Mouse (Mus musculus) skeletal muscle tissue, adult 2 months (tissue): ENCODE data around the gene Tnfrsf19.

Experiments used
- DNase-seq: peaks from one replicate; pipeline ENCODE4 v3.0.0-alpha.2; 2012; ENCODE audit warnings: low read depth, low spot score

Tnfrsf19 gene

DNA sequence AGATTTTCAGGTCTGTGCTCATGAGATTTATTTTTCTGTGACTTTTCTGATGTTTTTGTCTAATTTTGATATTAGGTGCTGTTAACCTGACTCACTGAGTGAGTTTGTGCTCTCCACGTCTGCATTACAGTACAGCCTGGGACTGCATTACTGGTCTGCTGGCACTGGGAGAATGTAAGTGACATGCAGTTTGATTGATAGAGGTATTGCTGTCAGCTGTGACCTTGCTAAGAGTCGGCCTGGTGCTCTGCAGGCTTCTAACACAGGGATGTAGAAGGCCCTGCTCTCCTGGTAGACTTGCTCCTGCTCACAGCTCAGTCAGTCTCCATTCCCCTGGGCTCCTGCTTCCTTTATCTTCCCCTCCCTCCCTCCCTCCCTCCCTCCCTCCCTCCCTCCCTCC lies 25.3 kb downstream of the Tnfrsf19 start:
- no peak for DNase-seq

DNA sequence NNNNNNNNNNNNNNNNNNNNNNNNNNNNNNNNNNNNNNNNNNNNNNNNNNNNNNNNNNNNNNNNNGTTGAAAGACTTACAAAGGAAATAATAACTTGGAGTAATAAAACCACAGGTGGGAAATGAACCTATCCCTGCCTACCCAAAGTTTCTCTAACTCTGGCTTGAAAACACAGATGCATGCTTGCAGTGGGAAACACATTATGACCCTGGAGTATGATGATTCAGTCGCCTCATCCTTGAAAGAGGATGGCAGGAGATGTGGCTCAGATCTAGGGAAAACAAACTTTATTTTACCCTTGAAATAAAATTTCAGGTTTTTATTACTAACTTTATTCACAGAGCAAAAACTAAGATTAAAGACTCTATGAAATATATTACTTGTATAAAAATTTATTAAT lies 26.4 kb downstream of the Tnfrsf19 start:
- no peak for DNase-seq

DNA sequence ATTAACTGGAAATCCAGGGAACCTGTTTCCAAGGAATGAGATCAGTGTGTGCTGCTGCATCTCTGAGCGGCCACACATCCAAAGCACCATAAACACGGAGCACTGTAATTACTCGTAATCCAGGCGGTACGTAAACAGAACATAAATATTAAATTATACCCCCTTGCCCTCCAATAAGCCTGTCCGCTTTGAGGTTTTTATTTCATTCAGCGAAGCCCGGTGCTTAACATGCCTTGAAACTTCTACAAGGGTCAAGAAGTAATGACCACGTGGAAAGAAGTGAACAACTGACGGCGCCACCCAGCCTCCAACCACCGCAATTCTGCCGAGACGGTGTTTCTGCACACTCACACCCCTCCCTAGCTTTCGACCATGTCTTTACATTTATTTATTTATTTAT lies 31.7 kb downstream of the Tnfrsf19 start:
- DNase-seq, result no peak

- DNase-seq, result no peak
Measured at GRCm38 (mm10) chr14:61012397-61012931, 33.8 kb downstream of the Tnfrsf19 start.

- no peak for DNase-seq
Measured at GRCm38 (mm10) chr14:61011621-61012174, 34.6 kb downstream of the Tnfrsf19 start.

DNA sequence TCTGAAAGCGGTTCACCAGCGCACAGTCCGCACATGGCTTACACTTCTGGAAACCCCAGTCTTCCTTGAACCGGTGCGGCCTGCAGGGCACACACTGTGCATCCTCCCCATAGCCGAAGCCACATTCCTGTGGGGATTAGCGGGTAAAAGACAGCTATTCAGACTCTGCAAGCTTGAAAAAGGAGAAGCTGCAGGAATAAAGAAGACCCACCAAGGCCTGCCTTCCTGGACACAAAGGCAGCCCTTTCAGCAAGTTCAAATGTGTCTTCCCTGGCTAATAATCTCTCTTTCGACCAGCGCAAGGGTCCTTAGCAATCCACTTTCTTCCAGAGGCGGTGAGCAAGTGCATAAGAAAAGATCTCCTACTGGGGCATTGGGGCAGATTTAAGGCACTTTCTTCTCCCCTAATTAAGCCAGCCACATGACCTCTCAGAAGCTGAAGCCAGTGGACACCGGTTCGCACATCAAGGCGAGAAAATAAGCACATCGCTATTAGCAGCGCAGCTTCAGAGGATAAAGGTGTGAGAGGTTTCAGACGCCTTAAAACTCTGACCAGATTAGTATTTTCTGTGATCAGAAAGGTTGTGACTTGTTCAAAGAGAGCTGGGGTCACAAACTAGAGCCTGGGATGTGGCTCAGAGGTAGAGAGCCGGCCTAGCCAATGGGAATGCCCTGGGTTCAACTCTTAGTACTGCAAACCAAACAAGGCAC lies 41.0 kb downstream of the Tnfrsf19 start:
- DNase-seq, result no peak

DNA sequence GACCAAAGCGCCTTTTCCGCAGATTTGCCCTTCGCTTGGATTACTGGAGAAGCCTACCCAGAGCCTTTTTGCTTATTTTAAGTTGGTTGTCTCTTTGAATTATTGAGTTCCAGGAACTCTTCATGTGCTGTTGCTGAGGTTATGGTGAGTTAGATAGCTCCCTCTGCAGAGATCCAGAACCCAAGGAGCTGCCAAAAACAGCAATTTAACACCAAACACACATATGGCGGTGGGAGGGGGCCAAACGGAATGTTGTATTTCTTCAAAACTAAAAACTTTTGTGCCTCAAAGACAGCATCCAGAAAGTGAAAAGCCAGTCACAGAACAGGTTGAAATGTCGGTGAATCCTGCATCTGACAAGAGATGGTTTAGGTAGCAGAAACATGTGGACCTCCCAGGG lies 42.6 kb downstream of the Tnfrsf19 start:
- no peak for DNase-seq

- DNase-seq, result no peak
Measured at GRCm38 (mm10) chr14:61000072-61000471, 46.2 kb downstream of the Tnfrsf19 start.

GRCm38 (mm10) chr14:60996556-60996955 lies 49.7 kb downstream of the Tnfrsf19 start:
- DNase-seq, result no peak

GRCm38 (mm10) chr14:60993506-60993905 lies 52.8 kb downstream of the Tnfrsf19 start:
- DNase-seq, result no peak

DNA sequence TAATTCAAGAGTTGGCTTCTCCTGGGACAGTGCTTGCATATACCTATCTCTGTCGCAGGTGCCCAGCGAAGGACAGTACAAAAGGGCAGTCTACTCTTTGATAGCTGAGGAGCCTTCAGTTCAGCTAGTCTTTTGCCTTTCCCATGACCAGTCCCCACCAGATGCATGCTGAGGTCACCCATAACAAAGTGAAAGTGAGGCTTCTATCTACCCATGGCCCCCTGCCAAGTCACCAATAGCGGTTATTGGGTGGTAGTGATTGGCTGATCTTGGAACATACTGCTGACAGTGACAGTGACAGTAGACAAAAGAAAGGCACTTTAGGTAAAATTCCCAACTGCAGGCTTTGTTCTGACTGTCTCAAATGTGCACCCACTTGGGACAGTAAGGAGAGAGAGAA lies 53.2 kb downstream of the Tnfrsf19 start:
- no peak for DNase-seq

DNA sequence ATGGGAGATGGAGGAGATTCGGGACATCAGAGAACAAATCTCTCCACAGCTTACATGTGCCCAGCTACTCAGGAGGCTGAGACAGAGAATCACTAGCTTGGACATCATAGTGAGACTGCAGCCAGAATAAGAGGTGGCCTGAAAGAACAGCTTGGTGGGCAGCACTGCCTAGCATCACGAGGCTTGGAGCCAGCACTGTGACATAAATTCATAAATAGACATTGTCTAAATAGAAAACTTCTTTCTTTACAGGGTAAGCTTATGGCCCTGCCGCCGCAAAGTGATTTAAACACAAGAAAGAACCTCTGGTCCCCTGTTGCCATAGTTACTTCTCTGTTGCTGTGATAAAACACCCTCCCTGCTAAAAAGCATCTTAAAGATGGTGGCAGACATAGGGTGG lies 54.1 kb downstream of the Tnfrsf19 start:
- DNase-seq, result no peak

- no peak for DNase-seq
Measured at GRCm38 (mm10) chr14:60988228-60988627, 58.1 kb downstream of the Tnfrsf19 start.

GRCm38 (mm10) chr14:60986926-60987325 lies 59.4 kb downstream of the Tnfrsf19 start:
- DNase-seq, result no peak

GRCm38 (mm10) chr14:60985077-60985476 lies 61.2 kb downstream of the Tnfrsf19 start:
- DNase-seq, result no peak

- no peak for DNase-seq
Measured at GRCm38 (mm10) chr14:60984266-60984665, 62.0 kb downstream of the Tnfrsf19 start.

GRCm38 (mm10) chr14:60982126-60982525 lies 64.2 kb downstream of the Tnfrsf19 start:
- no peak for DNase-seq

- DNase-seq, result no peak
Measured at GRCm38 (mm10) chr14:60980244-60980887, 65.9 kb downstream of the Tnfrsf19 start.

DNA sequence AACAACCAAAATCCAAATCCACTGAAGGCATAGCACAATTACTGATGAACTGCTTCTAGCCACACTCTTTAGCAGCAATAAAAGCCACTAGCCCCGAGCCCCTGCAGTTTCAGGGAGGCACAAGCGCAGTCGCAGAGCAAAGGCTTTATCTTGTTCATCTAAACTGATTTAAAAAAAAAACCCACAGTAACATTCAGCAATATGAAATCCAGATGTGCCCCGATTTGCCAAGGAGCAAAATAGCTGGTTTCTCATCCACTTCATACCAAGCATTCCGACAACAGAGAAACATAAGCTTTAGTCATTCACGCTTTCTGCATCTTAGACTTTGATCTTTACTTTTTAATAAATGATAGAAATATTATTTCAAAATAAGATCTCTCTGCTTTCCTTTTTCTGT lies 68.2 kb downstream of the Tnfrsf19 start:
- no peak for DNase-seq

GRCm38 (mm10) chr14:60976231-60976630 lies 70.1 kb downstream of the Tnfrsf19 start:
- DNase-seq, result no peak

GRCm38 (mm10) chr14:60975736-60976135 lies 70.6 kb downstream of the Tnfrsf19 start:
- DNase-seq, result no peak

GRCm38 (mm10) chr14:60970961-60971360 lies 75.3 kb downstream of the Tnfrsf19 start:
- DNase-seq, result no peak

DNA sequence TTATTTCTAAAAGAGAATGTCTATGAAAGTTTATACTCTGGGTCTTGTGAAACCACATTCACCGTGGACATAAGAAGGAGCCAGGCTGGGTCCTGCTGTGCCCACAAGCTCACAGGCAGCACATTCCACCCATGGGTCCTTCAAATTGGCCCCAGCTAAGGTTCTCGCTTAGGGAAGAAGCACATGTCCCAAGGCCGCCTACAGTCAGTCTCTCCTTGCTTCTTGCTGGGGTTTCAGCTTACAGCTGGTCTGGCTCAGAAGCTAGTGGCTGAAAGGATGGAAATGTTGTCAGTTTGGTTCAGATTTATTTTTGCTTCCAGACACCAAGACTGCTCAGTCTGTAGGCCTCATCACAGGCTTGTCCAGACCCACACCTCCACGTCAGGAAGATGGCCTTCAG lies 80.2 kb downstream of the Tnfrsf19 start:
- no peak for DNase-seq
